Mouse (Mus musculus): Measurements from ENCODE around the gene Lgi4.
A peak's percentile ranks its signal among the peaks of the same experiment; 100 is the strongest.

Lgi4 gene

DNA sequence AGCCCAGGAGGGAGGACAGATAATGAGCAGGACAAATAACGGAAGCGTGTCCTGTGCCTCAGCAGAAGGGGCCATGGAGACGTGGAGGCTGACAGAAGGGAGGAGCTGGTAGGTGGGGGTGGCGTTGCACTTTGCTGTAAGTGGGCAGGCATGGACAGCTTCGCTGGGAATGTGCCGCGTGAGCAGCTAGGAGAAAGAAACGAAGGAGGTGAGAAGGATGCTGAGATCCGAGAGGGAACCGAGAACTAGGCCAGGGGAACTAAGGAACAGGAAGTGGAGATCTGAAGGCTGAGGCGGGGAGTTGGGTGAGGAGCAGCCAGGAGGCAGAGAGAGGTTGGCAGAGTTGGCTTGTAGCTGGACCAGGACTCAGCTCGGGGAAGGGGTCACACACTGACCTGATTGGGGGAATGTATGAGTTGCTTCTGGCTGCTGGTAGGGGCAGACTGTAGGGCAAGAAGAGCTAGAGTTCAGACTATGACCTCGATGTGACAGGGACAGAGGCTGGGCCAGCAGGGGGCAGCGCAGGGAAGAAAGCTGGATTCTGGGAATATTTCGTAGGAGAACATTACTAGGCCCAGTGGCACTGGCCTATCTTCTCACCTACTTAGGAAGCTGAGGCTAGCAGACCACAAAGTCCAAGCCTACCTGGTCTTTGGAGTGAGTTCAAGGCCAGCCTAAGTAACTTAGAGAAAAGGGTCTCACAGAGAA lies 46.1 kb downstream of the Lgi4 start:
- DNase-seq (ENCODE audit: low read depth, low spot score): peak; percentile 79

DNA sequence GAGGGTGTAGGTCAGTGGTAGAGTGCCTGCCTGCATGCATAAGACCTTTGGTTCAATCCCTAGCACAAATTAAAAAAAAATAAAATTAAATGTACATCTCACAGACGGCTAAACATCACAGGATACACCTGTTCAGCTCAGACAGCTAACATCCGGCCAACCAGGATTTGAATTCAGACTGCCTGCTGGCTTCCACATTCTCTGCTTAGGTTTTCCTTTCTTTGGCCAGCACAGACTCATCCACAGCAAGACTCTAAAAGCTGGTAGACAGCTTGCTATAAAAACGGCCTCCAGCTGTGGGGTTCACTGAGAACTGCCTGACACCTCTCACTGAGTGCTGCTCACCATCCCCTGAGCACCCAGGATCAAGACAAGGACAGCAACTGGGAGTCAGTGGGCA lies 47.0 kb downstream of the Lgi4 start:
- DNase-seq (ENCODE audit: low read depth, low spot score): no peak

DNA sequence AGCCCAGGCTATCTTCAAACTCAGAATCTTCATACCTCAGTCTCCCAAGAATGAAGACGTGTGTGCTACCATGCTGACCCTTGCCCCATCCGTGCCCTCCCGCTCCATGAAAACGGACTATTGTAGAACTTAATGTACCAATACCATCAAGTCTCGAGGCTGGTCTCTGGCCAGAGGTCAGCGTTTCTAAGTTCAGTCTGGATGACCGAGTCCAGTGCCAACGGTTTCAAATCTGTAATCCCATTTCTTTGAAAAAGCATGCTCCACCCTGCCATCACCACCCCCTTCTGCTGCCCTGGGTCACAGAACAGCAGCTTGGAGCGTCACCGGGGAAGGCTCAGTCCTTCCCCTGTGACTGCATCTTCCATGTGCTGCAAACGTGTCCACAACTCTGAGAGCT lies 48.6 kb downstream of the Lgi4 start:
- no peak for DNase-seq (ENCODE audit: low read depth, low spot score)

DNA sequence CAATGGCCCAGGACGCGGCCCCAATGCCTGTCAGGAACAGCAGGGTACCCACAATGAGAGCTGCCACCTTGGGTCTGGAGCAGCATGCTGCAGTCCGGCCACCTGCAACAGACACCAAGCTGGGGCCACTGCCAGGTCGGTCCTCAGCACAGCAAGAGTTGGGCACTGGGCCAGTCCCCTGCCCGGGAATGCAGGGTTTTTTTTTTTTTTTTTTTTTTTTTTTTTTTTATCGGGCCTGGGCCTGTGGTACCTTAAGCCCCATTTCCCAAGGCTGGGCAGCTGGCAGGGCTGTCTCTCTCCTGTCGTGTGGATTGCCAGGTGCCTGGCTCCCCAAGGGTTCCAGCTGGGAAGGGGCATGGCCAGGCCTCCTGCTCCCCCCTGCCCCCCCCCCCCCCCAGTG lies 49.9 kb downstream of the Lgi4 start:
- peak; percentile 50 for DNase-seq (ENCODE audit: low read depth, low spot score)

DNA sequence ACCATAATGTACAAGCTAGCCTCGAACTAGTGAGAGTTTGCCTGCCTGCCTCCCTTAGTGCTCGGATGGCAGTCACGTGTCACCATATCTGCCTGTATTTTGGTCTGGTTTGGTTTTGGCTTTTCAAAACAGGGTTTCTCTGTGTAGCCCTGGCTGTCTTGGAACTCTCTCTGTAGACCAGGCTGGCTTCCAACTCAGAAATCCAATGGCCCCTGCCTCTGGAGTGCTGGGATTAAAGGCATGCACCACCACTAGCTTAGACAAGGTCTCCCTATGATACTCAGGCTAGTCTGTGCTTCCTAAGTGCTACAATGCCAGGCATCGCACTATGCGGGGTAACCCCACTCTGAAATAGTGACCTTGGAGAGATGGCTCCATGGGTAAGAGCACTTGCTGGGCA lies 50.7 kb downstream of the Lgi4 start:
- no peak for DNase-seq (ENCODE audit: low read depth, low spot score)

DNA sequence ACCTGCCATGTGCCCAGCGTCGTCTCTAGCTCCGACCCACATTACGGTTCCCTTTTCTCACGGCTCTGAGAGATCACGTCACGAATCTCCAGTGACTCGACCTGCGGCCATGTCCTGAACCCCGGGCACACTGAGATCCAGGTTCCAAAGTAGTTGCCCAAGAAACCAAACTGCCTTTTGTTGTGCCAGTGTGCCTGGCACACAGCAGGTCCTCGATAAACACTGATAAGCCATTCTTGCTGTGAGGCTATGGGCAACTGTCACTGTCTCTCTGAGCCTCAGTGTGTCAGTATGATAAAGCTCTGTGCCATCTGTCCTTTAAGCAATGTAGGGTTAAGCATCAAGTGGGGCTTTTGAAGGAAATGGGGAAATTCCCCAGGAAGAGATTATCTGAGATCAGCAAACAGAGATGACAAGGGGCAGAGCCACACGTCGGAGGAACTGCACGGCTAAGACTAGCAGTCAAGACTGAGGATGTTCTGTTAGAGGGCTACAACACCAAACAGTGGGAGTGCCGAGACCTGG lies 51.8 kb downstream of the Lgi4 start:
- DNase-seq (ENCODE audit: low read depth, low spot score): no peak

DNA sequence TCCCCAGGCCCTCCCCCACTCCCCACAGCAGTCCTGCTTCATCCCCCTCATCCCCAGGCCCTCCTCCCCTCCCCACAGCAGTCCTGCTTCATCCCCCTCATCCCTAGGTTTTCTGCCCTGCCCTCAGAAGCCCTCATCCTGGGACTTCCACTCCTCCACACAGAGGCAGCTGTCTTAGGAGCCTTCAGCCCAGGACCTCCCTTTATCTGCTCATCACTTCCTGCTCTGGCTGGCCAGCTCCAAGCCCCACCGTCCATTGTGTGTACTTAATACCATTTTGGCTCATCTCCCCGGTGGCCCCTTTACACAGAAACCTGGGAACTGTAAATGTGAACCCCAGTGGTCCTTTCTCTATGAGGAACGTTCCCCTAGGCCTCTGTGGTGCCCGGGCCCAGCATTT lies 52.9 kb downstream of the Lgi4 start:
- DNase-seq (ENCODE audit: low read depth, low spot score): no peak

DNA sequence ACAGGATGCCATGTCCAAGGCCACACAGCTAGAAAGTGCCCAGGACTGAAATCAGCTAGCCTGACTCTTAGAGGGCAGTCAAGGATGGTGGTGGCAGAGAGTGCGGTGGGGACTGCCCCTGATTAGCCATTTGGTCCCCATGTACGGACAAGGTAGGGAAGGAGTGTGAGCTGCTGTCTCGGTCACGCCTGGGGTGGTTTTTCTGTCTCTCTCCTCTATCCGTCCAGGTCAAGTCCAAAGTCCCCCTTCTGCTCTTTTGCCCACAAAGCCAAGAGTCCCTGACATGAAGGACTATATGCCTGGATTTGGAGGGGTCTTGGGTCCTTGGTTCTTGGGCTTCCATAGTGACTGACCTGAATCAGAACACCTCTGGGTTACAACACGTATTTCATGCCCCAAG lies 54.7 kb downstream of the Lgi4 start:
- DNase-seq (ENCODE audit: low read depth, low spot score): no peak

DNA sequence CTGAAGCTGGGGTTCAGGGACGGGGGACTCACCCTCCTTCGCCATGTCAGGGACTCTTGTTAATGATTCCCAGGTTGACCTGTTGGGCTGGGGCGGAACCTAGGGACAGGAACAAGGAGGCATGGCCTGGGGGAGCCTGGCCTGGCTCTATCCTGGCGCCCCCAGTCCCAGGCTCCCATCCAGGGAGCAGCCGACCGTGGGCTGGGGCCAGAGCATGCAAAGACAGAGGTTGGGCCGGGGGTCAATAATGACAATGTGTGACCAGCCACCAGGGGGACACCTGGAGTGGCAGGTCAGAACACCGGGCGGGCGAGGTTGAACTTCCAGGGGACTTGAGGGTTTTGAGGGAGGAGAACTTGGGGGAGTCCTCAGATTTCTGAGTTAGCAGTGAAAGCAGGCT lies 55.5 kb downstream of the Lgi4 start:
- no peak for DNase-seq (ENCODE audit: low read depth, low spot score)

DNA sequence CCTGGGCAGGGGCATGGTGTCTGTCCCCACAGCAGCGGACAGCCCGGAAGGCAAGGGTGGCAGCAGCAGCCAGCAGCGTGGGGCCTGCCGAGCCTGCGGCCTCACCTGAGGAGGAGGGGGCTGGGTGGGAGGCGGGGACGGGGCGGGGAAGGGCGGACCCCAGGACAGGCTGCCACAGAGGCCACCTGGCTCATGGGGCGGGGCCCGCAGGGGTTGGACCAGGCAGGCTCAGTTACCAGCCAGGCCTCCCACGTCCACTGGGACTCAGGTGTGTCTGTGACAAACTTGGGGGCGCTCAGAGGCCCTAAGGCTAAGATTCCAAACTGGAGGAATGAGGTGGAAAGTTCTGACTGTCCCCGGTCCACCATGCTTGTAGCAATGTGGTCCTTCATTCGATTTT lies 56.0 kb downstream of the Lgi4 start, which contains the start of gene Hpn:
TSS of gene Hpn (minus strand) at position 109 of the 400 bp plus-strand sequence.
- no peak for DNase-seq (ENCODE audit: low read depth, low spot score)

DNA sequence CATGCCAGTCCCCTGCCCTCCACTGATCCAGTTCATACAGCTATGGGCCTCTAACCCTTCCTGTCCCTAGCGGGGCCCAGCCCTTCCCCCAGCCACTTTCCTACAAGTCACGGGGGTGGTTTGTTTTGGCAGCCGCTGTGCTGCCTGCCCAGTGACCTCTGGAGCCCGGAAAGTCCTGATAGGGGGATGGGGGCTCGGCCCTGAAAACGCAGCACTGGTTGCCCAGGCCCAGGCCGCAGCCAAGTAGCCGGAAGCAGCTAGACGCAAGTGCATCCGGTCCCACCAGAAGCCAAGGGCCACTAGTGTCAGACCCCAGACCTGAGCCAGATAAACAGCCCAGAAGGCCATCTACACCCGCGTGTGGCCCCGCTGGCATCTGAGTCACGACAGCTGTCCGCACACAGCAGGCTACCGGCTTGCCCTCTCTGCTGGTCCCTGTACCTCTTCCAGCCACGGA lies 56.5 kb downstream of the Lgi4 start:
- peak; percentile 81 for DNase-seq (ENCODE audit: low read depth, low spot score)

DNA sequence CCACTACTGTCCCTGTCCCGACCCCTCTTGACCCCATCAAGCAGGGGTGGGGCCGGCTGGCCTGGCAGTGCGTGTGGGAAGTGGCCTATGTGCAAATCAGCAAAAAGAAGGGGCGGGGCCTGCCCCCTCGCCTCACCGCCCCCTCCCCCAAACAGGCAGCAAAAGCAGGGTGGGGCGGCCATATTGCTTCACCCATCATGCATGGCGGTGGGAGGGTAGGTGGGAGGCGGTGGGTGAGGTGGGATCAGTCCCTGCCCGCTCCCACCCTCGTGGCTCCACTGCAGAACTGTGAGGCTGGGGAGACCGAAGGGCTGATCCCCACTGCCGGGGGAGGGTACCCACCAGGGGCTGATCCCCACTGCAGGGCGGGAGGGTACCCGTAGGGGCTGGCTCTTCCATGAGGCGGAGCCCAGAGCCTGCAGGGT lies 57.6 kb downstream of the Lgi4 start:
- DNase-seq (ENCODE audit: low read depth, low spot score): no peak

DNA sequence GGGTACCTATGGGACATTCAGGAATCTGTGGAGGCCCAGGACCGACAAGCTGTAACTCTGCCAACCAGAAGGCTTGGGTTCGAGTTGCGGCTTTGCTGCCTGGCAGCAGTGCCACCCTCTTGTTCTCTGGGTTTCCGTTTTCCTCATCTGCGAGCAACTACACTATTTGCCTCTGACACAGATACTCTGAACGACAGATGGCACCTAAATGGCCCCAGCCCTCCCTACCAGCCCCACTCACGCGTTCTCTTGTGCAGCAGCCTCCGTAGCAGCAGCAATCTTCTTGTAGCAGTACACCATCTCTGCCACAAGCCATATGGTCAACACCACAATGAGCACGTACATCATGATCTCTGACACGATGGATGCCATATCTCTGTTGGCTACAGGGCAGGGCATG lies 58.3 kb downstream of the Lgi4 start:
- peak; percentile 87 for DNase-seq (ENCODE audit: low read depth, low spot score)

DNA sequence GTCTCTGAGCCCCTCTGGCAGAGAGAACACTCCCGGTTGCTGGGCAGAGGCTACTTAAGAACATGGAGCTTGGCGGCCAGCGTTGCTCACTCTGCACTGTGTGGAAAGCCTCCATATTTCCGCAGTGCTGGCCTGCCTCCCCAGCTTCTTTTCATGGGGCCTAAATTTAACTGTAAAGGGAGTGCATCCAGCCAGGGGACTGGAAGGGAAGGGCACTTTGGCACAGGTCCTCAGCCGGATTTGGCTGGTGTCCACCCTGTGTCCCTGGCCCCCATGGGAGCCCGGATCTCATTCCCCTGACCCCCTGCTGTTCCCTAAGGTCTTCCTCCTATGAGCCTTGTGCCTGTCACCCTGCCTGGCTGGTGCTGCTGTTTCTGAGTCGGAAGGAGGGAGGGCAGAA lies 59.3 kb downstream of the Lgi4 start:
- DNase-seq (ENCODE audit: low read depth, low spot score): peak; percentile 77

DNA sequence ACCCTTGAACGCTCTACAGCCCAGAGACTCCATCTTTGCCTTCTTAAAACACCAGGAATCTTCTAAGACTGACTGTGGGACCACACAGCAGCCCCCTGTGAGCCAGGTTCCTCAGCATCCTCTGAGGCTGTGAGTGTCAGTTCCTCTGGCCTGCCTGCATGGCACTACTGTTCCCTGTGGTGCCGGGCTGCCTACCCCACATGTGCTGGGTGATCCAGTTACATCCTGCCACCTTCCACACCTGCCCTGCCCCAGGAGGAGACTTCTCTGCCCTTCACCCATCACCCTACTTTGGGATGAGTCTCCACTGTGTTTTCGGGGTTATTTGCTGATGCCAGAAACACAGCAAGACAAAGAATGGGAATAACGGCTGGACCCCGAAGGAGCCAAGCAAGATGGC lies 60.4 kb downstream of the Lgi4 start:
- DNase-seq (ENCODE audit: low read depth, low spot score): no peak
